7 mouse cellular contexts compared by ENCODE assay signal in the genomic region with DNA sequence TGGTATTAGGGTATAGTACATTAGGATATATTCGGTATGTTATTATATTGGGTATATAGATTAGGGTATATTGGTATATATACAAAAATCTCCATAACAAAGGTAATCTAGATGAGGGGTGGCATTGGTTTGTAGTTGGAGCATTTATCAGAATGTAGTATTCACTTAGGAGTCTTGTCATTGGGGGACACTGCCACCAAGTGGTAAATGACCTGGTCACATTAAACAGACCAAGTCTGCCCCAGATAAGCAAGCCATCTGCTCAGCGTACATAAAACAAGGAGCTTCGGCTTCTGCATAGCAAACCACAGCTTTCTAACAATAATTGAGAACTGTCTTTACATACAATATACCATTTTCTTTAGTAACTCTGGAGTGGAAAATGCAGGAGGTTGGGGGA.
DNase-seq lines count a peak whose midpoint lies in the region; ATAC-seq and TF ChIP-seq lines count a peak whose summit lies in the region.

No protein-coding gene starts in this region.

- no peak for ATAC-seq in kidney, postnatal 0 days (replicated peaks; ENCODE audit: low FRiP score, low read depth)
- no peak for ATAC-seq in kidney, embryonic 16.5 days (ENCODE audit: low FRiP score, low TSS enrichment)
- ATAC-seq in midbrain, embryonic 11.5 days (ENCODE audit: low FRiP score) = no peak

- no peak overlapping the region for H3K27ac ChIP-seq in kidney, postnatal 0 days
- no peak overlapping the region for H3K27ac ChIP-seq in kidney, embryonic 16.5 days (ENCODE audit: low read length)
- no peak overlapping the region for H3K27ac ChIP-seq in midbrain, embryonic 11.5 days (ENCODE audit: low read depth, low read length)

- H3K4me2 ChIP-seq in kidney, postnatal 0 days (ENCODE audit: low read length) = no peak overlapping the region
- H3K4me2 ChIP-seq in kidney, embryonic 16.5 days (replicated peaks; ENCODE audit: low read depth, low read length) = no peak overlapping the region
- no peak overlapping the region for H3K4me2 ChIP-seq in midbrain, embryonic 11.5 days

- H3K27me3 ChIP-seq in kidney, postnatal 0 days (ENCODE audit: insufficient read depth, low read length) = no peaks in the 10 kb centered on the region
- no peaks in the 10 kb centered on the region for H3K27me3 ChIP-seq in kidney, embryonic 16.5 days (ENCODE audit: insufficient read depth, low read length)
- no peaks in the 10 kb centered on the region for H3K27me3 ChIP-seq in midbrain, embryonic 11.5 days (ENCODE audit: control insufficient read depth, insufficient read depth, low read length)

- H3K4me1 ChIP-seq in kidney, postnatal 0 days (replicated peaks; ENCODE audit: insufficient read depth, low read length) = no peaks in the 10 kb centered on the region
- no peaks in the 10 kb centered on the region for H3K4me1 ChIP-seq in kidney, embryonic 16.5 days (ENCODE audit: insufficient read depth, low read length)
- no peaks in the 10 kb centered on the region for H3K4me1 ChIP-seq in midbrain, embryonic 11.5 days (ENCODE audit: control insufficient read depth, insufficient read depth, low read length)

- DNase-seq in kidney, postnatal 0 days (ENCODE audit: low spot score) = peak; percentile 62
- peak; percentile 54 for DNase-seq in NIH3T3 (ENCODE audit: low read depth)
- peak; percentile 63 for DNase-seq in brain, adult 2 months (ENCODE audit: low read depth, low spot score)
- peak; percentile 56 for DNase-seq in kidney, postnatal 14 days
- DNase-seq in gastrocnemius, adult 8-10 months (ENCODE audit: low spot score in 2 of 2) = no peak
- no peak for DNase-seq in midbrain, embryonic 11.5 days (ENCODE audit: low spot score, missing footprints)

- peak; percentile 75 for TF ChIP-seq CTCF in kidney, postnatal 0 days (IDR thresholded peaks at IDR 0.05; ENCODE audit: low read depth)

- H3K36me3 ChIP-seq in kidney, postnatal 0 days (ENCODE audit: insufficient read depth, low read length) = no peaks in the 10 kb centered on the region
- H3K36me3 ChIP-seq in kidney, embryonic 16.5 days (ENCODE audit: insufficient read depth, low read length) = no peaks in the 10 kb centered on the region
- no peaks in the 10 kb centered on the region for H3K36me3 ChIP-seq in midbrain, embryonic 11.5 days (ENCODE audit: control insufficient read depth, insufficient read depth, low read length)

- no peak overlapping the region for H3K4me3 ChIP-seq in kidney, postnatal 0 days (replicated peaks; ENCODE audit: low read depth, low read length)
- H3K4me3 ChIP-seq in kidney, embryonic 16.5 days (ENCODE audit: low read length) = no peak overlapping the region
- no peak overlapping the region for H3K4me3 ChIP-seq in midbrain, embryonic 11.5 days (ENCODE audit: low read depth, low read length)

- H3K9me3 ChIP-seq in kidney, postnatal 0 days (replicated peaks; ENCODE audit: low read length) = no peaks in the 10 kb centered on the region
- H3K9me3 ChIP-seq in kidney, embryonic 16.5 days (ENCODE audit: low read length) = no peaks in the 10 kb centered on the region
- H3K9me3 ChIP-seq in midbrain, embryonic 11.5 days (ENCODE audit: control insufficient read depth, low read length) = no peaks in the 10 kb centered on the region

- no peak overlapping the region for H3K9ac ChIP-seq in kidney, postnatal 0 days (ENCODE audit: low read depth, low read length)
- H3K9ac ChIP-seq in kidney, embryonic 16.5 days (replicated peaks; ENCODE audit: low read length) = no peak overlapping the region
- H3K9ac ChIP-seq in midbrain, embryonic 11.5 days (ENCODE audit: low read length) = no peak overlapping the region

- 63% methylated on average over 3 of the region's 3 CpGs for WGBS in kidney, postnatal 0 days
- WGBS in kidney, embryonic 16.5 days = 69% methylated on average over 3 of the region's 3 CpGs
- 85% methylated on average over 3 of the region's 3 CpGs for WGBS in midbrain, embryonic 11.5 days

Comparison
In these comparisons a context has a peak if more than half of its experiments do, and no peak if none do; other contexts are left out.
1. DNase-seq: peak in kidney, postnatal 0 days (single experiment), NIH3T3 (single experiment), brain, adult 2 months (single experiment) and kidney, postnatal 14 days (single experiment); none in gastrocnemius, adult 8-10 months (0 of 2) and midbrain, embryonic 11.5 days (single experiment).